Mouse (Mus musculus) small intestine, adult 2 months (tissue): ENCODE measurements at regions not wholly inside any gene's neighbourhood (a gene's known extent, or its start where the extent isn't known, plus 50 kb on each side); places are given as distances from the start of the nearest gene placed in this dataset.

ENCODE experiments used
- CTCF ChIP-seq: fragments of 200-500 bp; IDR thresholded peaks from 2 replicates; pipeline ENCODE4 v1.5.1; 2012; ENCODE audit warnings: low read depth, mild to moderate bottlenecking, control low read depth, inconsistent platforms, low read length, moderate library complexity, mixed read lengths; ENCODE audit not compliant: insufficient replicate concordance, insufficient read length; ENCODE audit errors: extremely low read depth
- POLR2A ChIP-seq: fragments of 200-500 bp; IDR thresholded peaks from 2 replicates; pipeline ENCODE4 v1.6.1; 2012; ENCODE audit warnings: low read depth, mild to moderate bottlenecking, control low read depth, inconsistent platforms, low read length, moderate library complexity

GRCm38 (mm10) chr6:89157501-89157900 lies 204.9 kb downstream of the Plxna1 start:
- TF ChIP-seq CTCF (no peak), POLR2A (no peak)
